Mouse (Mus musculus) embryonic facial prominence, embryonic 13.5 days (tissue): ENCODE data around the gene Wipf1. TPM values are rescaled to one million over a fixed set of nuclear protein-coding genes. Genes with fewer than 3 reads are reported as not detected.

Experiments used
- ATAC-seq: fragments of 200-750 bp; cut with Nextera tagmentation; 2 replicates; pipeline ENCODE4 v1.8.0; 2017; ENCODE audit warnings: low read depth; ENCODE audit not compliant: insufficient number of reproducible peaks, insufficient read depth, low FRiP score, low TSS enrichment
- H3K27ac ChIP-seq: fragments of 300-500 bp; sonication (generic); 2 replicates; pipeline ENCODE4 v1.5.1; 2015; ENCODE audit warnings: moderate library complexity, mild to moderate bottlenecking, inconsistent platforms
- H3K27me3 ChIP-seq: fragments of 300-500 bp; sonication (generic); 2 replicates; pipeline ENCODE4 v1.6.1; 2015; ENCODE audit warnings: mild to moderate bottlenecking, inconsistent platforms
- H3K36me3 ChIP-seq: fragments of 300-500 bp; sonication (generic); 2 replicates; pipeline ENCODE4 v1.6.1; 2015; ENCODE audit warnings: mild to moderate bottlenecking, inconsistent platforms
- H3K4me1 ChIP-seq: fragments of 300-500 bp; sonication (generic); 2 replicates; pipeline ENCODE4 v1.6.1; 2015; ENCODE audit warnings: inconsistent platforms
- H3K4me2 ChIP-seq: fragments of 300-500 bp; sonication (generic); 2 replicates; pipeline ENCODE4 v1.6.1; 2015; ENCODE audit warnings: moderate library complexity, mild to moderate bottlenecking, inconsistent platforms
- H3K4me3 ChIP-seq: fragments of 300-500 bp; sonication (generic); 2 replicates; pipeline ENCODE4 v1.5.1; 2015; ENCODE audit warnings: mild to moderate bottlenecking, inconsistent platforms
- H3K9ac ChIP-seq: fragments of 300-500 bp; sonication (generic); 2 replicates; pipeline ENCODE4 v1.6.1; 2015; ENCODE audit warnings: mild to moderate bottlenecking, inconsistent platforms
- H3K9me3 ChIP-seq: fragments of 300-500 bp; sonication (generic); 2 replicates; pipeline ENCODE4 v1.6.1; 2016; ENCODE audit warnings: inconsistent platforms
- WGBS: fragments of 180-500 bp; shearing (Covaris S2); methylation state at CpG from one replicate; pipeline ENCODE4 v1.1.7; 2015; ENCODE audit warnings: mixed read lengths; 5-methylcytosine and 5-hydroxymethylcytosine counted together
- polyA plus RNA-seq: library from polyadenylated mRNA; unstranded; fragments of >200 nt; fragmentation: Nextera tagmentation; extraction: Ambion mirVana; gene quantifications from 2 replicates; pipeline ENCODE4 v1.2.1, GENCODE M21; 2015

Wipf1 gene
- polyA plus RNA-seq, 1 experiment from 2014 or later, result 19.9 TPM

GRCm38 (mm10) chr2:73463431-73464194 lies 65.9 kb downstream of the Wipf1 start:
- Histone ChIP-seq H3K27me3 (no peaks in the 10 kb centered on the region), H3K27ac (peak overlapping the region; percentile 22; the same call in 1 of the 2 replicates), H3K4me3 (no peak overlapping the region), H3K9ac (0 out of 2 replicates have a peak overlapping the region, but pooled peaks have one; percentile 40), H3K36me3 (no peaks in the 10 kb centered on the region; the same call in none of the 2 replicates), H3K9me3 (no peaks in the 10 kb centered on the region), H3K4me2 (no peak overlapping the region), H3K4me1 (peaks cover 7% of the 10 kb centered on the region)
- 47% methylated on average over 7 of the region's 7 CpGs for WGBS
- no peak for ATAC-seq

GRCm38 (mm10) chr2:73462757-73463339 lies 66.7 kb downstream of the Wipf1 start:
- 91% methylated on average over 12 of the region's 12 CpGs for WGBS
- Histone ChIP-seq H3K4me1 (peaks cover 7% of the 10 kb centered on the region; the same call in 1 of the 2 replicates), H3K36me3 (no peaks in the 10 kb centered on the region; the same call in none of the 2 replicates)

GRCm38 (mm10) chr2:73462265-73462664 lies 67.3 kb downstream of the Wipf1 start:
- Histone ChIP-seq H3K4me1 (peaks cover 7% of the 10 kb centered on the region; the same call in 1 of the 2 replicates), H3K36me3 (no peaks in the 10 kb centered on the region; the same call in none of the 2 replicates), H3K27me3 (no peaks in the 10 kb centered on the region), H3K27ac (no peak overlapping the region), H3K4me2 (no peak overlapping the region), H3K9me3 (no peaks in the 10 kb centered on the region), H3K9ac (no peak overlapping the region), H3K4me3 (no peak overlapping the region)
- 91% methylated on average over 2 of the region's 2 CpGs for WGBS
- ATAC-seq, result no peak

More at GRCm38 (mm10) chr2:73462757-73463339, 66.7 kb downstream of the Wipf1 start:
- H3K27ac ChIP-seq, result no peak overlapping the region
- no peak overlapping the region for H3K9ac ChIP-seq
- no peak overlapping the region for H3K4me2 ChIP-seq
- no peaks in the 10 kb centered on the region for H3K9me3 ChIP-seq
- no peak overlapping the region for H3K4me3 ChIP-seq
- ATAC-seq, result no peak
- no peaks in the 10 kb centered on the region for H3K27me3 ChIP-seq

- Histone ChIP-seq H3K27ac (no peak overlapping the region; the same call in 1 of the 2 replicates), H3K4me1 (peaks cover 20% of the 10 kb centered on the region), H3K27me3 (no peaks in the 10 kb centered on the region), H3K9ac (no peak overlapping the region), H3K4me3 (no peak overlapping the region), H3K4me2 (no peak overlapping the region), H3K36me3 (no peaks in the 10 kb centered on the region; the same call in none of the 2 replicates), H3K9me3 (no peaks in the 10 kb centered on the region)
- no peak for ATAC-seq
- WGBS, result 65% methylated on average over 3 of the region's 3 CpGs
Observed at GRCm38 (mm10) chr2:73460168-73460567, 69.4 kb downstream of the Wipf1 start.

- H3K4me2 ChIP-seq, result no peak overlapping the region
- H3K9ac ChIP-seq, result no peak overlapping the region
- H3K27me3 ChIP-seq, result no peaks in the 10 kb centered on the region
- no peak overlapping the region; the same call in 1 of the 2 replicates for H3K27ac ChIP-seq
- 87% methylated on average over 4 of the region's 4 CpGs for WGBS
- peaks cover 24% of the 10 kb centered on the region for H3K4me1 ChIP-seq
- H3K9me3 ChIP-seq, result no peaks in the 10 kb centered on the region
- no peaks in the 10 kb centered on the region; the same call in none of the 2 replicates for H3K36me3 ChIP-seq
- H3K4me3 ChIP-seq, result no peak overlapping the region
- ATAC-seq, result no peak
Observed at GRCm38 (mm10) chr2:73459607-73460153, 69.9 kb downstream of the Wipf1 start.

GRCm38 (mm10) chr2:73456886-73457285 lies 72.6 kb downstream of the Wipf1 start:
- ATAC-seq, result no peak
- Histone ChIP-seq H3K27ac (no peak overlapping the region; the same call in 1 of the 2 replicates), H3K27me3 (no peaks in the 10 kb centered on the region), H3K9ac (no peak overlapping the region), H3K4me3 (no peak overlapping the region), H3K4me2 (no peak overlapping the region), H3K4me1 (peaks cover 30% of the 10 kb centered on the region; the same call in 1 of the 2 replicates), H3K9me3 (no peaks in the 10 kb centered on the region), H3K36me3 (no peaks in the 10 kb centered on the region; the same call in 1 of the 2 replicates)
- WGBS, result 87% methylated on average over 6 of the region's 6 CpGs

GRCm38 (mm10) chr2:73456154-73456553 lies 73.4 kb downstream of the Wipf1 start:
- no peak overlapping the region for H3K27ac ChIP-seq
- ATAC-seq, result no peak
- no peak overlapping the region for H3K4me3 ChIP-seq
- H3K36me3 ChIP-seq, result no peaks in the 10 kb centered on the region; the same call in 1 of the 2 replicates
- H3K27me3 ChIP-seq, result no peaks in the 10 kb centered on the region
- 81% methylated on average over 3 of the region's 3 CpGs for WGBS
- peaks cover 30% of the 10 kb centered on the region; the same call in 1 of the 2 replicates for H3K4me1 ChIP-seq
- no peak overlapping the region for H3K4me2 ChIP-seq
- H3K9me3 ChIP-seq, result no peaks in the 10 kb centered on the region
- no peak overlapping the region for H3K9ac ChIP-seq

GRCm38 (mm10) chr2:73455541-73455940 lies 74.0 kb downstream of the Wipf1 start:
- no peaks in the 10 kb centered on the region for H3K9me3 ChIP-seq
- ATAC-seq, result no peak
- no peaks in the 10 kb centered on the region; the same call in 1 of the 2 replicates for H3K36me3 ChIP-seq
- H3K27me3 ChIP-seq, result no peaks in the 10 kb centered on the region
- H3K4me2 ChIP-seq, result no peak overlapping the region
- H3K4me3 ChIP-seq, result no peak overlapping the region
- H3K4me1 ChIP-seq, result peaks cover 35% of the 10 kb centered on the region
- H3K27ac ChIP-seq, result no peak overlapping the region
- WGBS, result 78% methylated on average over 4 of the region's 4 CpGs
- no peak overlapping the region for H3K9ac ChIP-seq

GRCm38 (mm10) chr2:73454682-73455081 lies 74.9 kb downstream of the Wipf1 start:
- Histone ChIP-seq H3K4me1 (peaks cover 41% of the 10 kb centered on the region), H3K27ac (no peak overlapping the region), H3K9ac (no peak overlapping the region), H3K4me2 (no peak overlapping the region), H3K9me3 (no peaks in the 10 kb centered on the region), H3K4me3 (no peak overlapping the region), H3K27me3 (no peaks in the 10 kb centered on the region), H3K36me3 (no peaks in the 10 kb centered on the region)
- no peak for ATAC-seq
- 73% methylated on average over 13 of the region's 13 CpGs for WGBS

GRCm38 (mm10) chr2:73454186-73454585 lies 75.3 kb downstream of the Wipf1 start:
- Histone ChIP-seq H3K27ac (no peak overlapping the region), H3K4me2 (no peak overlapping the region), H3K36me3 (no peaks in the 10 kb centered on the region), H3K4me1 (peaks cover 45% of the 10 kb centered on the region), H3K27me3 (no peaks in the 10 kb centered on the region), H3K4me3 (no peak overlapping the region), H3K9me3 (no peaks in the 10 kb centered on the region), H3K9ac (no peak overlapping the region)
- no peak for ATAC-seq
- 69% methylated on average over 4 of the region's 4 CpGs for WGBS

GRCm38 (mm10) chr2:73453717-73454116 lies 75.8 kb downstream of the Wipf1 start:
- ATAC-seq, result no peak
- Histone ChIP-seq H3K36me3 (no peaks in the 10 kb centered on the region), H3K27ac (no peak overlapping the region), H3K9me3 (no peaks in the 10 kb centered on the region), H3K27me3 (no peaks in the 10 kb centered on the region), H3K4me2 (no peak overlapping the region), H3K4me1 (peaks cover 48% of the 10 kb centered on the region), H3K9ac (no peak overlapping the region), H3K4me3 (no peak overlapping the region)
- WGBS, result 72% methylated on average over 4 of the region's 4 CpGs
